Mouse (Mus musculus): ENCODE measurements at regions not wholly inside any gene's neighbourhood (a gene's known extent, or its start where the extent isn't known, plus 50 kb on each side); places are given as distances from the start of the nearest gene placed in this dataset.

- 36% methylated on average over 4 of the region's 4 CpGs for WGBS
- no peak for DNase-seq (ENCODE audit: low read depth, low spot score)
Measured at GRCm38 (mm10) chr16:95790691-95791090, 88.8 kb downstream of the Ets2 start.

DNA sequence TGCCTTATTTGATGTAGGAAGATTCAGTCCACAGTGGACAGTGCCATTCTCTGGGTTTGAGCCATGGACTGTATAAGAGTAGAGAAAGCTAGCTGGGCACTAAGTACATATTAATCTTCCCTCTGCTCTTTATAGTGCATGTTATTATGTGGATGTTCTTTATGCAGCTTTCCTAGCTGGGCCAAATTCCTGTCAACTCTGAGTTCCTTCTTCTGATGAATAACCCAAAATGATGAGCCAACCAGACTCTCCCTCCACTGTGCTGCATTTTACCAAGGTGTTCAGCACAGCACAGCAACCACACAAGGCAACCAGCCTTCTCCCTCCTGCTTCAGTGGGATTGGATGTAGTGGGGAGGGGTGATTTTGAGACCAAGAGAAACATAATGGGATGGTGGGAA lies 87.7 kb downstream of the Ets2 start:
- DNase-seq (ENCODE audit: low read depth, low spot score), result no peak

GRCm38 (mm10) chr16:95781681-95782080 lies 79.8 kb downstream of the Ets2 start:
- DNase-seq (ENCODE audit: low read depth, low spot score), result no peak
- WGBS, result 88% methylated on average over 5 of the region's 5 CpGs

DNA sequence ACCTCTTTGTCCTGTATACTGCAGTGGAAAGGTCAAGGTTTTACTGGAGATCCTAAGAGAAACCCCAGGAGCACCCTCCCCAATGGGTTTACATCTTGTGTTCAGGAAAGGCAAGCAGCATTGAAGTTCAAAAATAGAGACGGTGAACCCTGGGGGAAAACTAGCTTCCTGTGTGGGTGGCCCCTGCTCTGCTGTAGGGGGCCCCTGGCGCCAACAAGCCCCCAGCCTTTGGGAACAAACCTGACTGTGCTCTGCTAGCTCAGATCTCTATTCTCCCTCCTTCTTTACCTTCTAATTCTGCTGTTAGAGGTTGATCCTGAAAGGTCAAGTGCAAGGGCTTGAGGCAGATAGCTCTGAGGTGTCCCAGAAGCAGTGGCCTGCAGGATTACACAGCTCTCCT lies 78.6 kb downstream of the Ets2 start:
- 89% methylated on average over 2 of the region's 2 CpGs for WGBS
- no peak for DNase-seq (ENCODE audit: low read depth, low spot score)

- DNase-seq (ENCODE audit: low read depth, low spot score), result no peak
- WGBS, result 28% methylated on average over 6 of the region's 6 CpGs
Measured at GRCm38 (mm10) chr16:95778845-95779722, 77.2 kb downstream of the Ets2 start.

- DNase-seq (ENCODE audit: low read depth, low spot score), result no peak
Measured at GRCm38 (mm10) chr16:95778173-95778572, 76.3 kb downstream of the Ets2 start.

DNA sequence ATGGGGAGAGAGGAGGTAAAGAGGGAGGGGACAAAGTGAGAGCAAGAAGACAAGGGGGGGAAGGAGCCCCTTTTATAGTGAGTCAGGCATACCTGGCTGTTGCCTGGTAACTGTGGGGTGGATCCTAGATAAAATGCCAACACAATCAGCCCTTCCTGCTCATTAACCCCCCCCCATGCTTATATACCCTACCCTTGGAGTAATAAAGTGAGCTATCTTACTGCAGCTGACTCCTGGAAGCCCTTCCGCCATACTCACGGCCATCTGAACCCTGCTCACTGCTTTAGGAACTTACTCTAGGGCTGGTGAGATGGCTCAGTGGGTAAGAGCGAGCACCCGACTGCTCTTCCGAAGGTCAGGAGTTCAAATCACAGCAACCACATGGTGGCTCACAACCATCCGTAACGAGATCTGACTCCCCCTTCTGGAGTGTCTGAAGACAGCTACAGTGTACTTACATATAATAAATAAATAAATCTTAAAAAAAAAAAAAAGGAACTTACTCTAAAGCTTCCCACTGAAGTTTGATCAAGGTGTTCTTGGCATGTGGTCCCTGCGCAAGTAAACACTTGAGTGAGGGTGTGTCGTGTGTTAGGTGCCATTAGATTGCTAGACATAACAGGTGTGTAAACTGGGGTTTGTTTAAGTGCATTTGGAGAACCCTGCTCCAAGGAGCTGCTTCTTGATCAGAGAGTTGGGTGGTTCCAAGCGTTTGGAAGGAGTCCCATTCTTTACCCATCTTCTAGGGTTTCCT lies 74.9 kb downstream of the Ets2 start:
- no peak for DNase-seq (ENCODE audit: low read depth, low spot score)
- 40% methylated on average over 10 of the region's 10 CpGs for WGBS

More at GRCm38 (mm10) chr16:95778173-95778572, 76.3 kb downstream of the Ets2 start:
- 29% methylated on average over 4 of the region's 4 CpGs for WGBS

DNA sequence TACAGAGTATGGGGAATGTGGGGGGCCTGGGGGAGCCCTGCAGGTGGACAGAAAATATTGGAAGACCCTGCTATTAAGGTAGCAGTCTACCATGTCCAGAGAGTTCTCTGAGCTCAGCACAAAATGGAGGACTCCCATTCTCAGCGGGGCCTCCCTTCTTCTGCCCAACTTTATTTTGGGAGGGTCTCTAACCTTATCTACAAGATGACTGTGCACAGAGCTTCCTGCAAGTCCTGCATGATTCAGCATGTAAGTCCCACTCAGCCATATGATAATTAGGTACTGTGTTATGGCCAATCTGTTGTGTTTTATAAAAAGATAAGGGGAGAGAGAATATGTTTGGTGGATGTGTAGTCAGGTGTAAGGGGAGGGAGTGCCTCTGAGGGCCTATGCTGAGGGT lies 74.1 kb downstream of the Ets2 start:
- WGBS, result 83% methylated on average over 1 of the region's 1 CpGs
- no peak for DNase-seq (ENCODE audit: low read depth, low spot score)

DNA sequence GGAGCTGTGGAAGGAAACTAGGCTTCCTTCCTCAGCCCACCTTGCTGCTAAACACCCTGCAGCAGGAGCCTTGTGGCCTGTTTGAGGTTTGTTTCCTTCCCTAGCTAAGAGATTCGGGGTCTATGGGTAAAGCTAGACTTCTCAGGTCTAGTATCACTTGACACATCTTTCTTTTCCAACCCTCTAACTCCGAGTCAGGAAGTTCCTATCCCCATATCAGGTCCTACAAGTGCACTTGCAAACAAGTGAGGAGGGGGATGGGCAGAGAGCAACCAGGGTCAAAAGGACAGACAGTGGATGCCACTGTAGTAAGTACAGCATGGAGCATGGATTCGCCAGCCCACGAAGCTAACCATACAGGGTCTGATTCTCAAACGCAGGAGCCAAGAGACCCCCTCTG lies 73.5 kb downstream of the Ets2 start:
- no peak for DNase-seq (ENCODE audit: low read depth, low spot score)
- 88% methylated on average over 5 of the region's 5 CpGs for WGBS

GRCm38 (mm10) chr16:95773151-95773550 lies 71.3 kb downstream of the Ets2 start:
- WGBS, result 92% methylated on average over 3 of the region's 3 CpGs
- DNase-seq (ENCODE audit: low read depth, low spot score), result no peak

Measured in large intestine, adult 2 months (tissue).